Mouse (Mus musculus) stomach, postnatal 0 days (tissue): ENCODE data around the gene Mdga1. TPM values are rescaled to one million over a fixed set of nuclear protein-coding genes. Genes with fewer than 3 reads are reported as not detected.

ENCODE experiments used
- ATAC-seq: fragments of 200-750 bp; cut with Nextera tagmentation; 2 replicates; pipeline ENCODE4 v1.8.0; 2017; ENCODE audit not compliant: low FRiP score, low TSS enrichment
- DNase-seq: peaks from one replicate; pipeline ENCODE4 v3.0.0-alpha.2; 2016; ENCODE audit warnings: low spot score
- H3K27ac ChIP-seq: fragments of 300-500 bp; sonication (generic); replicated peaks from 2 replicates; pipeline ENCODE4 v1.5.1; 2014; ENCODE audit warnings: mild to moderate bottlenecking, control low read depth
- H3K27me3 ChIP-seq: fragments of 300-500 bp; sonication (generic); 2 replicates; pipeline ENCODE4 v1.6.1; 2014; ENCODE audit warnings: low read length; ENCODE audit not compliant: control insufficient read depth, insufficient read depth
- H3K36me3 ChIP-seq: fragments of 300-500 bp; sonication (generic); 2 replicates; pipeline ENCODE4 v1.6.1; 2014; ENCODE audit warnings: low read length, mixed read lengths; ENCODE audit not compliant: control insufficient read depth, insufficient read depth
- H3K4me1 ChIP-seq: fragments of 300-500 bp; sonication (generic); replicated peaks from 2 replicates; pipeline ENCODE4 v1.6.1; 2014; ENCODE audit warnings: antibody characterized with exemption; ENCODE audit not compliant: control insufficient read depth, insufficient read depth
- H3K4me2 ChIP-seq: fragments of 300-500 bp; sonication (generic); replicated peaks from 2 replicates; pipeline ENCODE4 v1.6.1; 2014; ENCODE audit warnings: low read depth, mild to moderate bottlenecking, control low read depth, moderate library complexity
- H3K4me3 ChIP-seq: fragments of 300-500 bp; sonication (generic); 2 replicates; pipeline ENCODE4 v1.5.1; 2014; ENCODE audit warnings: low read depth, low read length, control low read depth
- H3K9ac ChIP-seq: fragments of 300-500 bp; sonication (generic); 2 replicates; pipeline ENCODE4 v1.6.1; 2014; ENCODE audit warnings: mild to moderate bottlenecking, low read length, control low read depth, mixed read lengths
- H3K9me3 ChIP-seq: fragments of 300-500 bp; sonication (generic); 2 replicates; pipeline ENCODE4 v1.6.1; 2016; ENCODE audit warnings: low read length; ENCODE audit not compliant: control insufficient read depth
- CTCF ChIP-seq: IDR thresholded peaks from 2 replicates; pipeline ENCODE4 v1.5.1; 2016; ENCODE audit warnings: antibody characterized with exemption, low read depth, mild to moderate bottlenecking, moderate library complexity
- EP300 ChIP-seq: optimal IDR thresholded peaks from 2 replicates; pipeline ENCODE3; 2016; ENCODE audit warnings: antibody characterized with exemption
- WGBS: fragments of 180-500 bp; shearing (Covaris S2); extraction: QIAGEN DNeasy Blood & Tissue Kit; methylation state at CpG from one replicate; pipeline ENCODE4 v1.1.7; 2014; 5-methylcytosine and 5-hydroxymethylcytosine counted together
- polyA plus RNA-seq: library from polyadenylated mRNA; unstranded; fragments of >200 nt; fragmentation: Nextera tagmentation; extraction: Ambion mirVana; gene quantifications from 2 replicates; pipeline ENCODE4 v1.2.1, GENCODE M21; 2015

The Mdga1 gene
- polyA plus RNA-seq, 1 experiment from 2014 or later: 2.1 TPM

GRCm38 (mm10) chr17:29886655-29887251, 83.1 kb downstream of the Mdga1 start:
- peak overlapping the region; percentile 96 for H3K4me2 ChIP-seq
- peaks cover 8% of the 10 kb centered on the region; the same call in 1 of the 2 replicates for H3K4me1 ChIP-seq
- no peaks in the 10 kb centered on the region for H3K36me3 ChIP-seq
- H3K9me3 ChIP-seq: no peaks in the 10 kb centered on the region
- H3K27me3 ChIP-seq: no peaks in the 10 kb centered on the region
- peak overlapping the region; percentile 62 for H3K9ac ChIP-seq
- peak overlapping the region; percentile 62 for H3K4me3 ChIP-seq
- under 1% methylated on average over 39 of the region's 39 CpGs for WGBS
- TF ChIP-seq CTCF: no peak
- TF ChIP-seq EP300: no peak
- DNase-seq (peak; percentile 30), ATAC-seq (no peak)
- H3K27ac ChIP-seq: peak overlapping the region; percentile 30; the same call in 1 of the 2 replicates

- DNase-seq: peak; percentile 33
- no peak for TF ChIP-seq EP300
- no peak for TF ChIP-seq CTCF
- Histone ChIP-seq H3K4me1 (peaks cover 8% of the 10 kb centered on the region; the same call in 1 of the 2 replicates), H3K4me3 (peak overlapping the region; percentile 62), H3K4me2 (peak overlapping the region; percentile 96), H3K27me3 (no peaks in the 10 kb centered on the region), H3K27ac (no peak overlapping the region), H3K9ac (no peak overlapping the region; the same call in 1 of the 2 replicates), H3K9me3 (no peaks in the 10 kb centered on the region), H3K36me3 (no peaks in the 10 kb centered on the region)
- no peak for ATAC-seq
- 9% methylated on average over 4 of the region's 4 CpGs for WGBS
Measured at GRCm38 (mm10) chr17:29886061-29886460, 83.8 kb downstream of the Mdga1 start.

DNA sequence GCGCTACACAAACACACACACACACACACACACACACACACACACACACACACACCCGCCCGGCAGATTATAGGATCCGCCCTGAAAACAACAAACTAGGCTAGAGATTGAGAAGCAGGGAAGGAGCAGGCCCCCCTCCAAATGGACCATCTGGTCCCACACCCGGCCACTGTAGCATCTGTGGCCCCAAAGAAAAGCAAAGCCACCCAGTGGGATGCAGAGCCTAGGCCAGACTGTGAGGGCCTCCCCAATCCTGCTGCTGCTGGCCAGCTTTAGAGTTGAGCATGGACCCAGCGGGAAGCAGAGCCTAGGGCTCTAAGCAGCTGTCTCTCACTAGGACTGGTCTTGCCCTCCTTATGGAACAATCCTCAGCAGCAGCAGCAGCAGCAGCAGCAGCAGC, 85.3 kb downstream of the Mdga1 start:
- H3K9me3 ChIP-seq: no peaks in the 10 kb centered on the region
- 53% methylated on average over 6 of the region's 6 CpGs for WGBS
- no peak overlapping the region for H3K4me3 ChIP-seq
- no peak overlapping the region for H3K9ac ChIP-seq
- peaks cover 8% of the 10 kb centered on the region; the same call in 1 of the 2 replicates for H3K4me1 ChIP-seq
- H3K27me3 ChIP-seq: no peaks in the 10 kb centered on the region
- DNase-seq (no peak), ATAC-seq (no peak)
- H3K4me2 ChIP-seq: no peak overlapping the region
- no peak overlapping the region for H3K27ac ChIP-seq
- H3K36me3 ChIP-seq: no peaks in the 10 kb centered on the region
- TF ChIP-seq EP300 (no peak), CTCF (no peak)

GRCm38 (mm10) chr17:29883351-29883750, 86.5 kb downstream of the Mdga1 start:
- peaks cover 5% of the 10 kb centered on the region; the same call in 1 of the 2 replicates for H3K4me1 ChIP-seq
- H3K27ac ChIP-seq: no peak overlapping the region
- no peaks in the 10 kb centered on the region for H3K36me3 ChIP-seq
- TF ChIP-seq CTCF (no peak), EP300 (no peak)
- no peaks in the 10 kb centered on the region for H3K9me3 ChIP-seq
- ATAC-seq (no peak), DNase-seq (no peak)
- H3K4me2 ChIP-seq: no peak overlapping the region
- H3K4me3 ChIP-seq: no peak overlapping the region
- no peaks in the 10 kb centered on the region for H3K27me3 ChIP-seq
- WGBS: 56% methylated on average over 9 of the region's 9 CpGs
- no peak overlapping the region for H3K9ac ChIP-seq

GRCm38 (mm10) chr17:29882885-29883284, 87.0 kb downstream of the Mdga1 start:
- no peak for ATAC-seq
- H3K36me3 ChIP-seq: no peaks in the 10 kb centered on the region
- 1% methylated on average over 5 of the region's 5 CpGs for WGBS
- peak; percentile 74 for DNase-seq
- no peak overlapping the region for H3K27ac ChIP-seq
- H3K4me2 ChIP-seq: no peak overlapping the region
- H3K27me3 ChIP-seq: no peaks in the 10 kb centered on the region
- no peak overlapping the region for H3K9ac ChIP-seq
- peak; percentile 95 for TF ChIP-seq CTCF
- TF ChIP-seq EP300: no peak
- no peak overlapping the region for H3K4me3 ChIP-seq
- no peaks in the 10 kb centered on the region for H3K9me3 ChIP-seq
- H3K4me1 ChIP-seq: peaks cover 5% of the 10 kb centered on the region; the same call in 1 of the 2 replicates

DNA sequence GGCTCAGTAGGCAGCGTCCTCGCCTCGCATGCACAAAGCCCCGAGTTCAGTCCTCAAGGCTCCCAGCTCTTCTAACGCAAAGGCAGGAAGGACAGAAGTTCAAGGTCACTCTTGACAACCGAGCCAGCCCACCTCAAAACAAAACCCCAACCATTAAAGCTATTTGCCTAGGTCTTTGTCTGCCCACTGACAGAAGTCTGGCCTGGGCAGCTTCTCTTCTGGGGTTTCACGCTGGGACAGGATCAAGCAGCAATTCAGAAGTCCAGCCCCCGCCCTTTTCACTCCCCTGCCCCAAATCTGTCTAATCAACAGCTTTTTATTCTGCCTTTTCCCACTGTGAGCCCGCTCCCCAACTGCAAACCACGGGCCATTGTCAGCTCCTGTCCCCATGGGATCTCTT, 89.6 kb downstream of the Mdga1 start:
- 62% methylated on average over 10 of the region's 10 CpGs for WGBS
- H3K4me1 ChIP-seq: no peaks in the 10 kb centered on the region
- ATAC-seq: no peak
- H3K36me3 ChIP-seq: no peaks in the 10 kb centered on the region
- DNase-seq: no peak
- no peak overlapping the region for H3K27ac ChIP-seq
- no peak overlapping the region for H3K9ac ChIP-seq
- TF ChIP-seq CTCF (no peak), EP300 (no peak)
- no peak overlapping the region for H3K4me3 ChIP-seq
- no peaks in the 10 kb centered on the region for H3K27me3 ChIP-seq
- H3K9me3 ChIP-seq: no peaks in the 10 kb centered on the region
- no peak overlapping the region for H3K4me2 ChIP-seq
